Mouse (Mus musculus): ENCODE measurements around the gene Dmd. TPM values are rescaled to one million over a fixed set of nuclear protein-coding genes. Genes with fewer than 3 reads are reported as not detected.

The Dmd gene
- total RNA-seq, 4 experiments from 2014 or later: 89.1 to 111 (median 99.8) TPM

GRCm38 (mm10) chrX:85048141-85049110 lies 2099.8 kb downstream of the Dmd start:
- peak; percentile 4 to 17 for DNase-seq (ENCODE audit: low spot score in 2 of 2)

GRCm38 (mm10) chrX:85049593-85049992 lies 2100.9 kb downstream of the Dmd start:
- DNase-seq (ENCODE audit: low spot score in 2 of 2): no peak

- no peak for DNase-seq (ENCODE audit: low spot score in 2 of 2)
Measured at GRCm38 (mm10) chrX:85073602-85074001, 2124.9 kb downstream of the Dmd start.

- DNase-seq (ENCODE audit: low spot score in 2 of 2): no peak
Measured at GRCm38 (mm10) chrX:85076845-85077244, 2128.2 kb downstream of the Dmd start.

- DNase-seq (ENCODE audit: low spot score in 2 of 2): no peak
Measured at GRCm38 (mm10) chrX:85077605-85078004, 2128.9 kb downstream of the Dmd start.

GRCm38 (mm10) chrX:85079174-85079573 lies 2130.5 kb downstream of the Dmd start:
- no peak for DNase-seq (ENCODE audit: low spot score in 2 of 2)

- DNase-seq (ENCODE audit: low spot score in 2 of 2): peak in 1 of 2 experiments; percentile 8
Measured at GRCm38 (mm10) chrX:85084237-85085153, 2135.8 kb downstream of the Dmd start.

- DNase-seq (ENCODE audit: low spot score in 2 of 2): no peak
Measured at GRCm38 (mm10) chrX:85089506-85089905, 2140.8 kb downstream of the Dmd start.

- no peak for DNase-seq (ENCODE audit: low spot score in 2 of 2)
Measured at GRCm38 (mm10) chrX:85093354-85093753, 2144.7 kb downstream of the Dmd start.

GRCm38 (mm10) chrX:85098691-85099090 lies 2150.0 kb downstream of the Dmd start:
- DNase-seq (ENCODE audit: low spot score in 2 of 2): no peak

GRCm38 (mm10) chrX:85112418-85112817 lies 2163.7 kb downstream of the Dmd start:
- DNase-seq (ENCODE audit: low spot score in 2 of 2): no peak

GRCm38 (mm10) chrX:85132706-85133105 lies 2184.0 kb downstream of the Dmd start:
- no peak for DNase-seq (ENCODE audit: low spot score in 2 of 2)

GRCm38 (mm10) chrX:85137293-85137692 lies 2188.6 kb downstream of the Dmd start:
- no peak for DNase-seq (ENCODE audit: low spot score in 2 of 2)

- DNase-seq (ENCODE audit: low spot score in 2 of 2): no peak
Measured at GRCm38 (mm10) chrX:85171264-85171663, 2222.6 kb downstream of the Dmd start.

- no peak for DNase-seq (ENCODE audit: low spot score in 2 of 2)
Measured at GRCm38 (mm10) chrX:85187565-85187964, 2238.9 kb downstream of the Dmd start.

- DNase-seq (ENCODE audit: low spot score in 2 of 2): no peak
Measured at GRCm38 (mm10) chrX:85193856-85194255, 2245.2 kb downstream of the Dmd start.

GRCm38 (mm10) chrX:85197688-85198087 lies 2249.0 kb downstream of the Dmd start:
- no peak for DNase-seq (ENCODE audit: low spot score in 2 of 2)

- DNase-seq (ENCODE audit: low spot score in 2 of 2): no peak
Measured at GRCm38 (mm10) chrX:85199398-85199797, 2250.7 kb downstream of the Dmd start.

- no peak for DNase-seq (ENCODE audit: low spot score in 2 of 2)
Measured at GRCm38 (mm10) chrX:85207001-85207400, 2258.3 kb downstream of the Dmd start.

GRCm38 (mm10) chrX:85226883-85227282 lies 2278.2 kb downstream of the Dmd start:
- DNase-seq (ENCODE audit: low spot score in 2 of 2): no peak

- no peak for DNase-seq (ENCODE audit: low spot score in 2 of 2)
Measured at GRCm38 (mm10) chrX:85249379-85249778, 2300.7 kb downstream of the Dmd start, which contains the start of gene Fthl17a. Gene Fthl17a, plus strand, starts transcription at chrX:85249679.

Measured in gastrocnemius, adult 8-10 months (tissue).